Mouse (Mus musculus): Measurements from ENCODE around the gene Mvb12b.
A peak's percentile ranks its signal among the peaks of the same experiment; 100 is the strongest.

Mvb12b gene

GRCm38 (mm10) chr2:33698898-33699297, 188.8 kb downstream of the Mvb12b start:
- DNase-seq (ENCODE audit: low spot score in 2 of 2), result peak in 1 of 2 experiments; percentile 25

- DNase-seq (ENCODE audit: low spot score in 2 of 2), result peak in 1 of 2 experiments; percentile 22
Measured at GRCm38 (mm10) chr2:33696428-33696827, 191.3 kb downstream of the Mvb12b start.

GRCm38 (mm10) chr2:33693931-33694330, 193.8 kb downstream of the Mvb12b start:
- DNase-seq (ENCODE audit: low spot score in 2 of 2), result no peak

DNA sequence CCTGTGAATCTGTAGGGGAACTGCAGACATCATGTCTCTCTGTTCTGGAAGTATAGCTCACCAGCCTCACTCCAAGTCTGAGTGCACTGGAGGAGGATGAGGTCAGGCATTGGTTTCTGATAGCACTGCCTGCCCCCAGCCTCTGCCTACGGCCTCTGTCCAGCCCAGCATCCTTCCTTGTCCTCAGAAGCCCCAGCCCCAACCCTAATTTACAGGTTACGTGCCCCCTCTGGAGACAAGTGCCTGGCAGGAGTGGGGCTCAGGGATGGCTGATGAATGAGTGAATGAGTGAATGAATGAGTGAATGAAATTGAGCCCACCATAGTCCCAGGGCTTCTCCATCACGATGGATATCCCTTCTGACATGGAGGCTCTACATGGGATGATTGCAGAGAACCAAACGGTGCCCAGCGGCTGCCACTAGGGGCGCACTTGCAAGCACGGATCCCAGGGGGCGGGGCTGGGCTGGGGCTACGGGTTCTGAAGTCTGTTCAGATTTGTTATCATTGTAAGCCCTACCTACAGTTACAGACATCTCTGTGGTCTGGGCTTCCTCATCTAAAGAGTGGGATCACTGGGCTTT, 197.8 kb downstream of the Mvb12b start:
- peak; percentile 20 to 68 for DNase-seq (ENCODE audit: low spot score in 2 of 2)

DNA sequence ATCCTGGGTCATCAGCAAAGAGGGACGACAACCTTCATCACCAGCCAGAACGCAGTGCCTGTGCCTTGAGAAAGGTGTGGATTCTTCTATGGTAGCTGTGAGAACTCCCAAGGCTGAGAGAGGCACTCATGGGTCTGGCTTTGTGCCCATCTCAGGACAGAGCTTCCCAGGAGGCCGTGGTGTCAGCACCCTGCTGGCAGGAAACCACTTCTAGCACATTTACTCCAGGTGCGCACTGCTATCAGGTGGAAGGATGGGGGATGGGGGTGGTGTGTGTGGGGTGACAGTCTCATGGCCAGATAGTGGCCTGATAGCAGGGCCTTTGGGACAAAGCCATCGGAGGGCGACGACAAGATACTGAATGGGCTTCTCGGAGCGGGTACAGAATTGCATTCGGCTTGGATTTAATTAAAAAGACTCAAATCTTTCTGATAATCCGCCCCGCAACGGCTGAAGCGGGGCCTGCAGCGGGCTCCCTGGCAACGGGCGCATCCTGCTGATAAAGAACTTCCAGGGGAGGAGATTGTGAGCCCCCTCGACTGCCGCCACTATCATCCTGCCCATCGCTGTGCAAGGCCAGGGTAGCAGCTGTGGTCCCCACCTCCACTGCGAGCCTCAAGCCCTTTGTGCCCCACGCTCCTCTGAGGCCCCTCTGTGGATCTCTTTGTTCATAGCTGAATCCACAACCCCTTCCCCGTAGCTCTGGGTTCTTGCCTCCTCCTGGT, 198.4 kb downstream of the Mvb12b start:
- DNase-seq (ENCODE audit: low spot score in 2 of 2), result no peak

- DNase-seq (ENCODE audit: low spot score in 2 of 2), result no peak
Measured at GRCm38 (mm10) chr2:33683594-33683993, 204.2 kb downstream of the Mvb12b start.

GRCm38 (mm10) chr2:33683095-33683494, 204.7 kb downstream of the Mvb12b start:
- no peak for DNase-seq (ENCODE audit: low spot score in 2 of 2)

DNA sequence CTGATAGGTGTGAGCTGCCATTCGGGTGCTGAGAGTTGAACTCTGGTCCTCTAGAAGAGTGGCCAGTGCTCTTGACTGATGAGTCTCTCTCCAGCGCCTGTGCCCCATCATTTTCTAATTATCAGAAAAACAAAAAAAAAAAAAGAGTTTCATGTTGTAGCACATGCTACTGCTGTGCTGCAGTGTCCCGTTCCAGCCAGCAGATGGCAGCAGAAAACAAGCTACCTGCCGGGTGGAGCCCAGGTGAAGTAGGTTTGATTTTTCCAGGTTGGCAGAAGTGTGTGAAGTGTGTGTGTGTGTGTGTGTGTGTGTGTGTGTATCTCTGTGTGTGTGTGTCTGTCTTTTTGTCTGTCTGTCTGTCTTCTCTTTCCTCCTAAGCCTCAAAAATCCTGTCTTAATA, 205.5 kb downstream of the Mvb12b start:
- peak; percentile 40 to 75 for DNase-seq (ENCODE audit: low spot score in 2 of 2)

Measured in spleen, postnatal 10 days (tissue).